Mouse (Mus musculus): ENCODE measurements around the gene Fam117a.
A peak's percentile ranks its signal among the peaks of the same experiment; 100 is the strongest.
"Not testable (repeated sequence)": the region's sequence is repeated elsewhere in the genome, so short reads cannot be mapped to it uniquely, and the experiment has no call there.

The Fam117a gene

DNA sequence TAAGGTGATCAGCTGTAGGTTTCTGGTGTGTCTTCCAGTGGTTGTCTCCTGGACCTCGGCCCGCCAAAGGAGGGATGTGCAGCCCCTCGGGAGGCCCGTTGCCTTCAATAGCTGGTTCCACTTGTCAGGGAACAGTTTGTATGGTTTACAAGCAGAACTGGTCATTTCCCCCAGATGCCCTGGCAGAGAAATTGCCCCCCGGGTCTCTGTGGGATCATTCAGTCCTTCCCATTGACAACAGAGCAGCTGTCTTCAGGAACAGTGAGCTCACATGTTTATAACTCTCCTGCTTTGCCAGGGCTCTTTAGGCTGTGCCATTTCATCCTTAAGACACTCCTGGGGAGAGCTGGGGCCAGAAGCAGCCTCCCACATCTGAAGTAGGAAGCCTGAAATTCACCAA lies 57.3 kb downstream of the Fam117a start:
- DNase-seq: peak; percentile 86

DNA sequence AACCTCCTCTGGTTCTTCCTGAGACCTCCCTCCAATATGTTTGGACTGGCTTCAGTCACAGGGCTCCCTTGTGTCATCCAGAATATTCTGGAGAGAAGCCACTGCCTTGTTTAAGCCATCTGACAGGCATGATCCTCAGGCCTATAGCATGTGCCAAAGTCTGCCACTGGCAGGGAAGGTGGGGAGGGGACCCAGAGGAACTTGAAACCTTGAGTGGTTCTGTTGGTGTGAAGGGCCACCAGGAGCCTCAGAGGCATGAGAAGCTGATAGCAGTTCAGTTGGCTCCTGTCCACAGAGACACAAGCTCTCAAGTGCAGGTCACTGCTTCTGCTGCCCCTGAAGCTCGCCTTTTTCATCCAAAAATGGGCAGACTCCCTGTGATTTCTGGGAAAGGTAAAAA lies 59.7 kb downstream of the Fam117a start:
- DNase-seq: peak; percentile 94

DNA sequence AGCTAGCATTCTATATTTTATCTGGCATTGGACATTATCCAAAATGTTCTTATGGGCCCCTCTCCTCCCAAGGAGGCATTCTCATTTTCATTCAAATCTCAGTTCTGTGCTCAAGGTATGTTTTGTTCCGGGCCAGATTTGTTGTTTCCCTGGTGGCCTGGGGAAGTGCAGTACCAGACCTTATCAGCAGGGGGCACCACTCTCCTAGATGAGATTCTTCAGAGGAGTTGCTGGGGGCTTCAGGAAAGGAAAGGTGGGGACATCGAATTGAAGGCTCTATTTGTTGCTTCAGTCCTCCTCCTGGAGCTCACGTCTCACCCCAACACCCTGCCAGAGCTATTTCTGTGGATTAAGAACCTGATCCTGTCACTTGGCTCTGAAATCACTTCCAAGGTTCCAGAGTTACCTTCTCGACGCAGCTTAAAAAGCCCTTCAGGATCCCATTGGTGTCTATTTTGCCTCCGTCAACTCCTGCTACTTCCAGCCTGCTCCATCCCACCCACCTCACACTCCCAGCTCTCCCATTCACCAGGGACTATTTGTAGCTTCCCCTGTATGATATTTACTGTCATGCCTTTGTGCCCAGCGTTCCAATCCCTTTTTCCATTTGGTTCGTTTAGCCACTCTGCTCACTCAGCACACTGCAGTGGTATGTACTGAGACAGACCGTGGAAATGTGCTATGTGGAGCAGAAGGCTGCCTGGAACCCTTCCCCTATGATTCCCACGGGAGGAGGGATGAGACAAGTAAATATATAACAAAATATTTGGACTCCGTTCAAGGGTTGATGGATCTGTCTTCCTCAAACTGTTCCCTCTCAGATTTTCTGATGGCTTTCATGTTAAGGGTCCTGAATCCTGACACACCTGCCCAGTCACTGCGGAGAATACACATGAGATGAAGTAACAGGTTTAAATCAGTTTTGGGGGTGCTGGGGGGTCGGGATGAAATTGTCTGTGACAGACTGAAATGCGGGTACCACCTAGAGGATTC lies 61.3 kb downstream of the Fam117a start:
- DNase-seq: peak; percentile 94

DNA sequence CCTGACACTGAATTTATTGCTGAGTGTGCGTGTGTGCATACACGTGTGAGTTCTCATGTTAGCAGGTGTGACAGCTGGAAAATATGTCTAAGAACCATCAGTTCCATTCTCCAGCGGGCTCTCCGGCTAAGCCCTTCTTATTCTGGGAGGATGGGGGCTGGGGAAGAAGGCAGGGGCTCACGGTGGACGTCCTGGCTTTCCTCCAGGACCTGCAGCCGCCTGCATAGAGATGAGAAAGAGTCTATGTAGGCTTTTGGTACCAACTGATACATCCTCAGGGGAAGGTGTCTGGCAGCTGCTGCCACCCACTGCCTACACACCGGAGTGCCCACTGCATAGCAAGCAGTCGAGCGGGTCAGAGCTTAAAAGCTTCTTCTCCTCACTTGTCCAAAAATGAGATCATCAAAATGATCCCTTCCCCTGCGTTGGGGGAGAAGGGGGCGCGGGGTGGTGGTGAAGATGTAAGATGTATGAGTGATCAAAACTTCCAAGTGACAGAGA lies 62.8 kb downstream of the Fam117a start:
- DNase-seq: no peak

DNA sequence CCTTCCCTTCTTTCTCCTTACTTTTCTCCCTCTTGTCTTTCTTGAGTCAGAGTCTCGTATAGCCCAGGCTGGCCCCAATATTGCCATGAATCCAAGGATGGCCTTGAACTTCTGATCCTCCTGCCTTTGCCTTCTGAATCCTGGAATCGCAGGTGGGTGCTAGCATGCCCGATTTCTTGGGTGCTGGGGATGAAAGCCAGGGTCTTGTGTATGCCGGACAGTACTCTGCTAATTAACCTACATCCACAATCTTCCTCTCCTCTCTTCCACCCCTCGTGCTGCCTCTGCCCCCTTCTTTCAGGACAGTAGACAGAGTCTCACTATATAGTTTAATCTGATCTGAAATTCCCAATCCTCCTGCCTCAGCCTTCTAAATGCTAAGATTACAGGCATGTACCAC lies 64.8 kb downstream of the Fam117a start:
- DNase-seq: peak; percentile 84

DNA sequence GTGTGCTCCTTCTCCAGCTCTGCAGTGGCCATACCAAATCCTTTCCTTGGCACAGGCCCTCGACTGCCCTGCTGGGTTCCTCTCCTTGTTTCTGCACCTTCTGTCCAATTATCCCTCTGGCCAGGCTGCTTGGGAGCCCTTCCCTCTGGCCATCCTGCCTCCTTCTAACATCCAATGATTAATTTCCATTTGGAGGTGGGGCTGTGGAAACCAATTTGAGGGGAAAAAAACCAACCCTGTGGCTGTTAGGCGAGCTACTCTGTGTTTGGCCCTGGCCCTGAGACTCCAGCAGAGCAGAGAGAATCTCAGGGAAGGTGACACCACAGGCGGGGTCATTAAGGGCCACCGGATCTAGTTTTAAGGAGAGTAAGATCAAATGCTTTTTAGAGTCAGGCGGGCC lies 65.4 kb downstream of the Fam117a start:
- DNase-seq: peak; percentile 90

DNA sequence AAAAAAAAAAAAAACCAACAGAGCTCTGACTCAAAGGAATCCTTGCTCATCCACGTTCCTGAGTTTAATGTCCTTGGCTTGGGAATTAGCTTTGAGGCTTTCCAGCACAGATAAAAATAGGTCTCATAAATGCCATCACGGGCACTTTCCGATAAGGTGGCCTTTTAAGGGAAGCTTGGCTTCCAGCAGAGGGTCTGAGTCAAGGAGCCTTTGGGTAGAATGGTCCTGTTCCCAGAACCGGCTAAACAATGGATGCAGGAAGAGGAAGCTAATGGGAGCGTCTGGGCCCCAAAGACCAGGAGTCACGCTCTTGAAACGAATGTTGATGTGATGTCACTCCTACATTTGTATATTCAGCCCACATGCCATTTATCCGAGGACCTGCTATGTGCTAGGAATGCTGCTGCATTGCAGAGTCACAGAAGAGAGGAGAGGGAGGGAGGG lies 65.9 kb downstream of the Fam117a start:
- peak; percentile 97 for DNase-seq

DNA sequence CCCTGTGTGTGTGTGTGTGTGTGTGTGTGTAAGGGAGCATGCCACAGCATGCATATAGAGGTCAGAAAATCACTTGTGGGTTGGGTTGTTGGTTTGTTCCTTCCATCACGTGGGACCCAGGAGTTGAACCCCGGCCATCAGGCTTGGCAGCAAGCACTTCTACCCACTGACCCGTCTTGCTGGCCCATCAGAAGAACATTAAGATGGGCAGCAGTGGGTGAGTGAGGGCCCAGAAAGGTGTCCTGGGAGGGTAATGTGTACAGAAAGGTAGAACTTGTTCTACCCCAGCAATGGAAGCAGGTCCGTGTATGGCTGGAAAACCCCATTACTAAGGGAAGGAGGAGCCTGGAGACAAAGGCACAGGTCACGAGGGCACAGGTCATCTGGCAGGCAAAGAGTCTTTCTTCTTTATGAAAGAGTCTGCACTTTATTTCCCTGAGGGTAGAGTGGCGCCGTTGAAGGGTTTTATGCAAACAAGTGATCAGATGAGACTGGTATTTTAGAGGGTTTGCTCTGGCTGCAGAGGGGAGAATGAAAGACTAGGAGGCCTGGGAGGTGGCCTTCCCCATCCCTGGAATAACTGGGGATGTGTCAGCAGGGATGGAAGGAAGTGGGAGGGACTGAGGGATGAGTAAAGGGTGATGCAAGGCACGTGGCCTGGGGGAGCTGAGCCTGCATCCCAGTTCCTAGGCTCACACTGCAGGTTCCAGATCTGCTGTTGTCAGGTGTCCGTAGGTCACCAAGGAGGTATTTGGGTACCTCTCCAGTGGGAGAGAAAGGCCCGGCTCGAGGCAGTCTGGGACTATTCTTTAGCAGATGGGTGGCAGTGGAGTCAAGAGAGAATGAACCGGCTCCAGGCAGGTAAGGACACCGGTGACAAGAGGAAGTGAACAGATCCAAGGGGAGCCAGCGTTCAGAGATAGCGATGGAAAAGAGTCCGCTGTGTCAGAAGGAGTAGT lies 66.8 kb downstream of the Fam117a start:
- peak; percentile 90 for DNase-seq

DNA sequence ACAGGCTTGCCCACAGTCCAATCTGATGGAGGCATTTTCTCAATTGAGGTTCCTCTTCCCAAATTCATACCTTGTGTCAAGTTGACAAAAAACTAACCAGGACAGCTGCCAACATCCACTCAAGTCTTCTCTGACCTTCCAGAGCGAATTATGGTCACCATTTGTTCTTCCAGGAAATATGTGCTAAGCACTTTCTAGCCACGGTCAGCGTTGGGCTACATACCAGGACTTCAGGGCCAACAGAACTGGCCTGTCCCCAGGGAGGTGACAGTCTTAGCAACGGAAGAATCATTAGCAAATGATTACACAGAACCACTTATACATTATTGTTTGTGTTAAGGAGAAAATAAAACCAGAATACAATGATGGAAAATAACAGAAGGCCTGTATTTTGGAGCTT lies 69.0 kb downstream of the Fam117a start:
- DNase-seq: peak; percentile 91

DNA sequence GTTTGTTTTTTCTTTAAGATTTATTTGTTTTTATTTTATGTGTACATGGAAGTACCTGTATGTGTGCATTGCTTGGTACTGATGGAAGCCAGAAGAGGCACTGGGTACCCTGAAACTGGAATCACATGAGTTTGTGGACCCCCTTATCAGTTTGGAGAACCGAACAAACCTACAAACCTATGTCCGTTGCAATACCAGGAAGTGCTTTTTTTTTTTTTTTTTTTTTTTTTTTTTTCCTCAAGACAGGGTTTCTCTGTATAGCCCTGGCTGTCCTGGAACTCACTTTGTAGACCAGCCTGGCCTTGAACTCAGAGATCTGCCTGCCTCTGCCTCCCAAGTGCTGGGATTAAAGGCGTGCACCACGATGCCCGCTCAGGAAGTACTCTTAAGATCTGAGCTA lies 69.6 kb downstream of the Fam117a start:
- DNase-seq: not testable (repeated sequence)

DNA sequence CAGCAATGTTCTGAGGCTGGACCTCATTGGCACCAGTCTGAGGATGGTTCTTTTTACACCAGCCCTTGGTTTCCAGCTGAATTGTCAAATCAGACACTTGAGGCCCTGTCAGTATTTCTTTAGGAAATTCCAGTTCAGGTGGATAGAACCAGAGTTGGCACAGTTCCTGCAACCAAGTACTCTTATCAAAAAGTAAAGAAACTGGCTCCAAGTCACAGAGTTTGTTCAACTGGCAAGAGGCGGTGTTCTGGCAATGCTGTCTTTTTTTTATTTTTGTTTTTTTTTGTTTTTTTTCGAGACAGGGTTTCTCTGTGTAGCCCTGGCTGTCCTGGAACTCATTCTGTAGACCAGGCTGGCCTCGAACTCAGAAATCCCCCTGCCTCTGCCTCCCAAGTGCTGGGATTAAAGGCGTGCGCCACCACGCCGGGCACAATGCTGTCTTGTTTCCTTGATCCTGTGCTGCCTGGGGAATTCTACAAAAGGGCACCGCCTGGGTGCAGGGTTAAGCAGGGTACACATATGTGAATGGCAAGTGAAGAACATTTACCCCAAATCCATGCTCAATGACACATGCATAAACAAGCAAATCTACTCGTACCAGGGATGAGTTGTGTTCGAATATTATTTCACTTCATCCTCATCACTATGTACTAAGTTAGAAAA lies 72.8 kb downstream of the Fam117a start:
- DNase-seq: peak; percentile 87

DNA sequence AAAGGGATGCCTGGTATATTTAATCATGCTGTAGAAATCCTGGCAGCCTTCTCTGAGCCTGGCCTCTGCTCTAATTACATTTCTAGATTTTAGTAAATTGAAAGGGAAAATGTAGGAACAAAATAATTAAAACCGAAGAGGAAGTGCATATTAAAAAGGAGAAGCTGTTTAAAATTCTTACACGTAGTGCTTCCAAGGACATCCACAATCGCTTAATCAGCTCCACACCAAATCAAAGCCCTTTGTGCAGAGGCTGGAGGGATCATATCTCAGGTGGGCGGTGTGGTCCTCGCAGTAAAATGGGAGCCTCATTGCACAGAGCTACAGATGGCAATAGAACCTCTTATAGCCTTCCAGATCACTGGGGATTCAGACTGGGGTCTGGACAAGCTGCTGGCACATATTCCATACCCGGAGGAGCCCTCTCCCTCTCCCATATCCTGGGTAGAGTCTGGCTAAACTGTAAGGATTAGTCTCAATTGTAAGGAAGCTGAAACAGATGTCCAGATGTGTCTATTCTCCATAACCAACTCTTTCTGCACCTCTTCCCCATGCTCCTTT lies 74.7 kb downstream of the Fam117a start:
- peak; percentile 87 for DNase-seq

DNA sequence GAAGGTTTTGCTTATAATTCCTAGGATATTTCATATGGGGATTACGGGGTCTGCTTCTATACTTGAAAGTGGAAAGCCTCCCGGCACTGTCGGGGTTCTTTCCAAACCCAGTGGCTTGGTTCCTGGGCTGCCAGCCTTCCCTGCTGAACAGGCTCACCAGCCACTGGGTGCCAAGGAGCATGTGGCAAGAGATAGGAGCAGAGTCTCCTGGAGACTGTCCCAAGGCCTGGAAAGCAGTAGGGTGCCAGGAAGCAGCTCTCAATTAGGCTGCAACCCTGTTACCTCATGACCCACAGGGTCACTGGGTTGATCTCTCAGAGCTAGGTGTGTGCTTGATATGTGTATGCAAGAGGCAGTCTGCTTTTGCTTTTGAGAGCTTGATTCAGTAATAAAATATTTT lies 75.8 kb downstream of the Fam117a start:
- DNase-seq: peak; percentile 97

DNA sequence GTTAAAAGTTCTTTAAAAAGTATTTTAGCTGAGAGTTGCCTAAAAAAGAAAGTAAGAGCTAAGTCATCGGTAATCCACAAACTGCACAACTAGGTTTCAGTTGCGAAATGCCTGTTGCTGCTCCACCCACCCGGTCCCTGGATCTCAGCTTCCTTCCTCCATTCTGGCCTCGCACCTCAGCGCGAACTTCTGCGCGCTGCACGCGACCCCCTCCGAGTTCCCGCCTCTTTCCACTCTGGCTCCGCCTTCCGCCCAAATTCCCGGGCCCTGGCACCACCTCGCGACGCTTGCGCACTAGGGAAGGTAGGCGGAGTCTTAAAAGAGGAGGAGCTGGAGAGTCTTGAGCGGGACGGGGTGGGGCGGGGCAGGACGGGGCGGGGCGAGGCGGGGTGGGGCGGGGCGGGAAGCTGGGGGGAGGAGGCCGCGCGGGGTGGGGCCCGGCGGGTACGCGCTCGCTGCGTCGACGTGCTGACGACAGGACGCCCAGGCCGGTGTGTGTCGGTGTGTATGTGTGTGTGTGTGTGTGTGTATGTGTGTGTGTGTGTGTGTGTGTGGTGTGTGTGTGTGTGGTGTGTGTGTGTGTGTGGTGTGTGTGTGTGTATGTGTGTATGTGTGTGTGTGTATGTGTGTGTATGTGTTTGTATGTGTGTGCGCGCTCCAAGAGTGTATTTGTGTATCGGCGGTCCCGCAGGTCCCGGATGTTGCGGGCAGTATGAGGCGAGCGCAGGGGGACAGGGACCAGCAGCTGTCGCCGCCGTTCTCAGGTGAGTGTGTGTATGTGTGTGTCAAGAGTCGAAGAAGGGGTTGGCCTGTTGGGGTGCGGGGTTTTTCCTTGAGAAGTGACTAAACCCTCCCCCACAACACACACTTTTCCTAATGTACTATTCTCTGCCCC lies 77.1 kb downstream of the Fam117a start, which contains the start of gene Spop:
Gene Spop (plus strand): TSS at position 440 of the 895 bp plus-strand sequence.
- peak; percentile 99 for DNase-seq

DNA sequence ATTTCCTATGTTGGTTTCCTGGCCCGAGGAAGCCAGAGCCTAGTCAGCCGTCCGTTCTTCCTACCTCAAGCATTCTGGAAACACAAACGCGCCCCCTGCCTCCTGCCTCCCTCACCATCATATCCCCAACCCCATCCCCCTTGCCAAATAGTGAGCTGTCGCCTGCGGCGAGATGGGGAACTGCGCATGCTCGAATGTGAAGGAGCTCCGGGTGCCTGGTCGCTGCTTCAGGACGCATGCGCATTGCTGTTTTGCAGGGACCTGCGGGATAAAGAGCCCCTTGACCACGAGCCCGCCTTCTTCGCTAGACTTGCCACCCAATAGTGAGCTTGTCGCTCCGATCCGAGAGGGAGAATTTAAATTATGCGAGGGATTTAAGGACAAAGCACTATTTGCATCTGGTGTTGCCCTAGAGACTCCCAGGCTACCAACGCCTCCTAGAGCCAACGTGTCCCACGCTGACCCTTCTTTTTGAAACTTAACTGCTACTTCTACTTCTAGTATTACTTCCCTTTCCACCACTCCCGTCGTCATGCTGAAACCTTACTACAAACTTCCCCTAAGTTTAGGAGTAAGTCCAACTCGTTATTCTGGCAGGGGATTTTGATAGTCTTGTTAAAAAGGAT lies 77.8 kb downstream of the Fam117a start:
- peak; percentile 100 for DNase-seq

DNA sequence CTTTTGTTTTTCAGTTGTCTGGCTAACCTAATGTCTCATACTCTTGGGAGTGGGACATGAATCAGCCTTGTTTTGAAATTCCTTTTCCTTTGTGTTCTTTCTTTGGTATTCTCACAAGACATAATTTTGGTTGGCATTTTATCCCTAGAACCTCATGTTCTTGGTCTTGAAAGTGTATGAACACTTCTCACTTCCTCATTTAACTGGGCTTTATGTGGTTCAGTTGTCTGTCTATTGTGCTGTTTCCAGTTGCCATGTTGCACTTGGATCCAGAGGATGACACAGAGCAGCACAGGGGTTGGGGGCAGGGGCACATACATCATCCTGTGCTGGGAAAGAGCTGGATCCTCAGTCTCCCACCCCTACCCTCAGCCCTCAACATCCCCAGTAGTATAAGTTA lies 79.1 kb downstream of the Fam117a start:
- DNase-seq: peak; percentile 92

DNA sequence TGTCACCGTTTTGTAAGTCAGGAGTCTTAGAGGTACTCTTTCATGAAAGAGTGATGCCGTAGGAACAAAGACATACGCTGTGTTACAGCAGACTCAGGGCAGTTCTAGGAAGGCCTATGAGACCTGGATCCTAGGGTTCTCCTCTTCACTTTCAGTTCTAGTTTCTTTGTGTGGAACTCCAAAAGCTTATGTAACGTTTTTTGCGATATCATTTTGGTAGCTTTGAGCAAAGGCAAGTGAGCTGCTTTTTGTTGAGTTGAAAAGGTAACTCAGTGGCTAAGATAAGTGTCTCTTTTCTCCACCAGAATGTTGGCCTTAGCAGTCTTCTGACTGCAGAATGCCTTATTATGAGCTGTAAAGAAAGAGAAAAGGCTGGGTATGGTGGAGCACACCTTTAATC lies 80.5 kb downstream of the Fam117a start:
- peak; percentile 74 for DNase-seq

DNA sequence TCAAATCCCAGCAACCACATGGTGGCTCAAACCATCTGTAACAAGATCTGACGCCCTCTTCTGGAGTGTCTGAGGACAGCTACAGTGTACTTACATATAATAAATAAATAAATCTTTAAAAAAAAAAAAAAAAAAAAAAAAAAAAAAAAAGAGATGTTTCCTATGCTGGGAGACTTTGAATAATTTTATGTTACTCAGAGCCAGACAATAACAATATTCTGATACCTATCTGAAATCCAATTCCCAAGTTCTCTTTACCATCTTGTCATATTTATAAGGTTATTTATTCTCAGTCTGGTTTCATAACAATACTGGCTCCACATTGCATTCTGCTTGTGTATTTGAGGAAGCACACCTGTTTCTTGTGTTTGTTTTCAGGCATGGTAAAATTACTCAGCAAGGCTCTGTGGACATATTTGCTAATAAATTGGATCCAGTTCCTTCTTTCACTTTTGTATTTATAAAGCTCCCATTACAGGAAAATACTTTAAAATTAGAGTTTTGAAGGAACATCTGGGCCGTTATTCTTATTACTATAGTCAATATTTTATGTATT lies 84.1 kb downstream of the Fam117a start:
- DNase-seq: peak; percentile 79

DNA sequence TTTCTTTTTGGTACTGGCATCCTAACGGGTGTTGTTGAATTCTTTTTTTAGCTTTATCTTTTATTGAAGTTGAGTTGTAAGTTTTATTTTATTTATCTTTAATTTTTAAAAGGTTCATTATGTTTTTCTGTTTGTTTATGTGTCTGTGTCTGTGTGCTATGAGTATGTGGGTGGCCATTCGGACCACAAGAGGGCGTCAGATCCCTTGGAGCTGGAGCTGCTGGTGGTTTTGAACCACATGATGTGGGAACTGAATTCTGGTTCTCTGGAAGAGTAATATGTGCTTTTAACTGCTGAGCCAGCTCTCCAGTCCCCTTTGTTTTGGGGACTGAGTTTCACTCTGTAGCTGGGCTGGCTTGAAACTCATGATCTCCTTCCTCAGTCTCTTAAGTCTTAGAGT lies 86.7 kb downstream of the Fam117a start:
- peak; percentile 43 for DNase-seq

DNA sequence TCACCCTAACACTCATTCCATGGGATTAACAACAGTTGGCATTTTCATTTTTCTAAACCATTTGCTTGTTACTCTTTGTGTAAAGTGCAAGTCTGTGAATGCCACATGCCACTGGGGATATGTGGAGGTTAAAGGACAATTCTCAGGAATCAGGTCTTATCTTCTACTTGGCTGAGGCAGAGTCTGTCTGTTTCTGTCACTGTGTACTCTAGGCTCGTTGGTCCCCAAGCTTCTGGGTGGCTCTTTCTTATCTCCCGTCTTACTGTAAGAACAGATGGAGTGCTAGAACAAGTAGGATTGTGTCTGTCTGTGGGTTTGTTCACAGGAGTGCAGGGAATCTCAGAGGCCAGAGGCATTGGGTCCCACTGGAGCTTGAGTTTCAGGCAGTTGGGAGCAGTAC lies 94.5 kb downstream of the Fam117a start:
- peak; percentile 90 for DNase-seq
